Mouse (Mus musculus): ENCODE results near the gene Smim6.
A peak's percentile ranks its signal among the peaks of the same experiment; 100 is the strongest.

DNA sequence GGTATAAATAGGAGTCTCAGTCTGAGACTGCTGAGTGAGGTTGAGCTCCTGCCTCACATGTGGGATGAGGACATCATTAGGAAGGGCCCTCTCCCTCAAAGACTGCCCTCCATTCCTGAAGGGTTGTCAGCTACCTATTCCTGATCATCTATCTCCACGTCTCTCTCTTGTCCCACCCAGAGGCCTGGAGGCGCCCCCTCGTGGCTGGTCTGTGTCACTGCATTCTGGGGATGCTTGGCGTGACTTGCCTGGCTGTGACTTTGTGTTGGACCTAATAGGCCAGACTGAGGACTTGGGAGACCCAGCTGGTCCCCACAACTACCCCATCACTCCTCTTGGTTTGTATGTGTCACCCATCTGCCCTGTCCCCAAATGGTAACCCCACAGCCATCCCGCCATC is 30.8 kb upstream of the Smim6 start:
- TF ChIP-seq POLR2A (IDR thresholded peaks at IDR 0.05; ENCODE audit: control insufficient read depth in 1 of 2, insufficient read depth in 1 of 2, low read depth in 1 of 2, low read length in 2 of 2, poor library complexity in 1 of 2) (no peak), ZNF384 (IDR thresholded peaks at IDR 0.05; ENCODE audit: low read depth, low read length) (no peak), CTCF (IDR thresholded peaks at IDR 0.05 in 2 of 3, conservative IDR thresholded peaks at IDR 0.05 in 1 of 3; ENCODE audit: control insufficient read depth in 1 of 3, insufficient read depth in 1 of 3, low read depth in 2 of 3, low read length in 3 of 3, poor library complexity in 1 of 3, severe bottlenecking in 1 of 3) (peak; percentile 98 to 100 (median 99)), USF1 (IDR thresholded peaks at IDR 0.05; ENCODE audit: low read depth, low read length) (no peak), MAFK (IDR thresholded peaks at IDR 0.05; ENCODE audit: borderline replicate concordance, low read depth, low read length) (no peak), GATA1 (IDR thresholded peaks at IDR 0.05; ENCODE audit: low read depth, low read length) (no peak), ETS1 (IDR thresholded peaks at IDR 0.05; ENCODE audit: low read depth, low read length) (no peak), USF2 (IDR thresholded peaks at IDR 0.05; ENCODE audit: borderline replicate concordance in 1 of 2, insufficient read depth in 1 of 2, low read depth in 1 of 2, low read length in 2 of 2) (no peak)

Measured in MEL (cell line).